24 mouse cellular contexts compared by ENCODE assay signal in genomic region chr9:87409736-87410135, GRCm38 (mm10).
DNase-seq lines count a peak whose midpoint lies in the region; ATAC-seq and TF ChIP-seq lines count a peak whose summit lies in the region.
"Had no signal": no experiment of that assay in that cellular context is flagged by ENCODE, and none has a peak within 500 bp of the region (broad histone marks: within the 10 kb centered on the region; RNA-seq: fewer than 3 reads in every experiment).

No protein-coding gene starts in this region.

- DNase-seq in layer of hippocampus, adult 2 months (ENCODE audit: low spot score in 2 of 2): no peak
- no peak for DNase-seq in layer of hippocampus, adult 9-11 months
- DNase-seq in R1 (ENCODE audit: low read depth, low spot score): peak; percentile 70
- peak; percentile 22 for DNase-seq in limb, embryonic 11.5 days (ENCODE audit: low spot score)
- DNase-seq in retina, postnatal 1 day: no peak
- no peak for DNase-seq in layer of hippocampus, postnatal 25 days (ENCODE audit: extremely low spot score in 1 of 2, low spot score in 1 of 2)
- DNase-seq: adrenal gland, postnatal 10 days; adrenal gland, postnatal 36 days; B cell, adult 2 months; cerebellum, adult 18-20 months; cerebellum, adult 9-11 months; cerebellum, postnatal 25 days; forebrain, postnatal 0 days; gastrocnemius, postnatal 10 days; gastrocnemius, postnatal 36 days; heart, adult 2 months had no signal

- no peak overlapping the region for H3K4me3 ChIP-seq in layer of hippocampus, adult 2 months
- no peak overlapping the region for H3K4me3 ChIP-seq in E14TG2a.4 (replicated peaks; ENCODE audit: low read length)
- H3K4me3 ChIP-seq in limb, embryonic 11.5 days (ENCODE audit: low read depth, low read length): no peak overlapping the region
- H3K4me3 ChIP-seq: embryonic facial prominence, embryonic 12.5 days; embryonic facial prominence, embryonic 15.5 days; heart, adult 2 months; heart, embryonic 10.5 days; hindbrain, embryonic 12.5 days; hindbrain, embryonic 15.5 days had no signal

- WGBS in limb, embryonic 11.5 days: 89% methylated on average over 3 of the region's 3 CpGs

- H3K27me3 ChIP-seq in E14TG2a.4 (ENCODE audit: insufficient read depth, low read length): peaks cover 8% of the 10 kb centered on the region; the same call in 1 of the 2 replicates
- peaks cover 13% of the 10 kb centered on the region; the same call in 1 of the 2 replicates for H3K27me3 ChIP-seq in limb, embryonic 11.5 days (ENCODE audit: control insufficient read depth, insufficient read depth, low read length)
- H3K27me3 ChIP-seq: hindbrain, embryonic 12.5 days; hindbrain, embryonic 15.5 days had no signal

- peak; percentile 31 for TF ChIP-seq CTCF in layer of hippocampus, adult 2 months (conservative IDR thresholded peaks at IDR 0.05)
- peak; percentile 39 for TF ChIP-seq CTCF in E14TG2a.4 (conservative IDR thresholded peaks at IDR 0.05; ENCODE audit: low read length)

- H3K4me1 ChIP-seq in E14TG2a.4 (replicated peaks; ENCODE audit: low read depth, low read length): no peaks in the 10 kb centered on the region
- H3K4me1 ChIP-seq in limb, embryonic 11.5 days (ENCODE audit: control insufficient read depth, insufficient read depth, low read length): peaks cover 28% of the 10 kb centered on the region
- H3K4me1 ChIP-seq: embryonic facial prominence, embryonic 15.5 days; hindbrain, embryonic 12.5 days; hindbrain, embryonic 15.5 days had no signal

- H3K9ac ChIP-seq in limb, embryonic 11.5 days (ENCODE audit: low read length): no peak overlapping the region
- H3K9ac ChIP-seq: embryonic facial prominence, embryonic 12.5 days; embryonic facial prominence, embryonic 15.5 days; forebrain, postnatal 0 days; hindbrain, embryonic 12.5 days; hindbrain, embryonic 15.5 days had no signal

- 0 out of 2 replicates have a peak, but pooled peaks cover 5% of the 10 kb centered on the region for H3K9me3 ChIP-seq in E14TG2a.4 (ENCODE audit: low read length)
- H3K9me3 ChIP-seq in limb, embryonic 11.5 days (ENCODE audit: control insufficient read depth, low read length): no peaks in the 10 kb centered on the region
- H3K9me3 ChIP-seq: embryonic facial prominence, embryonic 12.5 days; embryonic facial prominence, embryonic 15.5 days; G1E; heart, embryonic 10.5 days; hindbrain, embryonic 12.5 days; hindbrain, embryonic 15.5 days had no signal

- no peak overlapping the region for H3K27ac ChIP-seq in layer of hippocampus, adult 2 months
- H3K27ac ChIP-seq in limb, embryonic 11.5 days (replicated peaks; ENCODE audit: low read depth, low read length): no peak overlapping the region
- H3K27ac ChIP-seq: embryonic facial prominence, embryonic 12.5 days; embryonic facial prominence, embryonic 15.5 days; heart, adult 2 months; heart, embryonic 10.5 days; hindbrain, embryonic 12.5 days; hindbrain, embryonic 15.5 days had no signal

- no peak for ATAC-seq in limb, embryonic 11.5 days (ENCODE audit: insufficient number of reproducible peaks, low FRiP score, low TSS enrichment, low read depth)
- ATAC-seq: forebrain, embryonic 14.5 days; forebrain, postnatal 0 days had no signal

- no peak overlapping the region for H3K4me2 ChIP-seq in limb, embryonic 11.5 days (ENCODE audit: low read depth, severe bottlenecking)
- H3K4me2 ChIP-seq: embryonic facial prominence, embryonic 12.5 days; embryonic facial prominence, embryonic 15.5 days; hindbrain, embryonic 12.5 days; hindbrain, embryonic 15.5 days had no signal

- no peaks in the 10 kb centered on the region for H3K36me3 ChIP-seq in E14TG2a.4 (ENCODE audit: insufficient read depth, low read length)
- no peaks in the 10 kb centered on the region for H3K36me3 ChIP-seq in limb, embryonic 11.5 days (ENCODE audit: control insufficient read depth, insufficient read depth, low read length)
- H3K36me3 ChIP-seq: embryonic facial prominence, embryonic 12.5 days; embryonic facial prominence, embryonic 15.5 days; G1E; heart, embryonic 10.5 days; hindbrain, embryonic 12.5 days; hindbrain, embryonic 15.5 days had no signal

Comparison
In these comparisons a context has a peak if more than half of its experiments do, and no peak if none do; other contexts are left out.
1. DNase-seq: peak in R1 (single experiment) and limb, embryonic 11.5 days (single experiment); none in layer of hippocampus, adult 2 months (0 of 2), layer of hippocampus, adult 9-11 months (single experiment), retina, postnatal 1 day (single experiment) and layer of hippocampus, postnatal 25 days (0 of 2).